Mouse (Mus musculus) G1E (cell line): Measurements from ENCODE around the gene Dhrs11.

Source experiments
- CTCF ChIP-seq: IDR thresholded peaks from 2 replicates; pipeline ENCODE4 v1.5.1; 2012; ENCODE audit warnings: low read depth, low read length, inconsistent platforms, mixed read lengths
- GATA1 ChIP-seq: IDR thresholded peaks from 2 replicates; pipeline ENCODE4 v1.6.1; 2012; ENCODE audit warnings: borderline replicate concordance, low read length, inconsistent platforms, mixed read lengths

GRCm38 (mm10) chr11:84827492-84827891, 1.3 kb downstream of the Dhrs11 start:
- TF ChIP-seq CTCF (no peak), GATA1 (no peak)
